Mouse (Mus musculus) forebrain, embryonic 15.5 days (tissue): ENCODE data around the gene Slc8a1. TPM values are rescaled to one million over a fixed set of nuclear protein-coding genes. Genes with fewer than 3 reads are reported as not detected.

Source experiments
- ATAC-seq: fragments of 200-750 bp; cut with Nextera tagmentation; replicated peaks from 2 replicates; pipeline ENCODE4 v1.8.0; 2017; ENCODE audit warnings: mild to moderate bottlenecking, moderate TSS enrichment, moderate library complexity
- H3K27ac ChIP-seq: fragments of 300-500 bp; sonication (generic); replicated peaks from 2 replicates; pipeline ENCODE4 v1.5.1; 2015; ENCODE audit warnings: mild to moderate bottlenecking, inconsistent platforms
- H3K27me3 ChIP-seq: fragments of 300-500 bp; sonication (generic); 2 replicates; pipeline ENCODE4 v1.6.1; 2015; ENCODE audit warnings: inconsistent platforms
- H3K36me3 ChIP-seq: fragments of 300-500 bp; sonication (generic); 2 replicates; pipeline ENCODE4 v1.6.1; 2015; ENCODE audit warnings: mild to moderate bottlenecking, inconsistent platforms
- H3K4me1 ChIP-seq: fragments of 300-500 bp; sonication (generic); 2 replicates; pipeline ENCODE4 v1.6.1; 2015; ENCODE audit warnings: inconsistent platforms
- H3K4me2 ChIP-seq: fragments of 300-500 bp; sonication (generic); replicated peaks from 2 replicates; pipeline ENCODE4 v1.6.1; 2015; ENCODE audit warnings: mild to moderate bottlenecking, inconsistent platforms
- H3K4me3 ChIP-seq: fragments of 300-500 bp; sonication (generic); 2 replicates; pipeline ENCODE4 v1.5.1; 2015; ENCODE audit warnings: mild to moderate bottlenecking, inconsistent platforms
- H3K9ac ChIP-seq: fragments of 300-500 bp; sonication (generic); replicated peaks from 2 replicates; pipeline ENCODE4 v1.6.1; 2015; ENCODE audit warnings: mild to moderate bottlenecking, inconsistent platforms
- H3K9me3 ChIP-seq: fragments of 300-500 bp; sonication (generic); 2 replicates; pipeline ENCODE4 v1.6.1; 2016; ENCODE audit warnings: inconsistent platforms
- WGBS: fragments of 180-500 bp; shearing (Covaris S2); methylation state at CpG from one replicate; pipeline ENCODE4 v1.1.7; 2015; ENCODE audit warnings: mixed read lengths; 5-methylcytosine and 5-hydroxymethylcytosine counted together
- polyA plus RNA-seq: library from polyadenylated mRNA; unstranded; fragments of >200 nt; fragmentation: Nextera tagmentation; extraction: Ambion mirVana; gene quantifications from 2 replicates; pipeline ENCODE4 v1.2.1, GENCODE M21; 2015

Slc8a1 gene
- polyA plus RNA-seq, 1 experiment from 2014 or later: 18.4 TPM

GRCm38 (mm10) chr17:81550864-81551263, 187.3 kb downstream of the Slc8a1 start:
- H3K9ac ChIP-seq: no peak overlapping the region
- no peaks in the 10 kb centered on the region for H3K4me1 ChIP-seq
- H3K27me3 ChIP-seq: no peaks in the 10 kb centered on the region
- WGBS: 87% methylated on average over 3 of the region's 3 CpGs
- no peaks in the 10 kb centered on the region for H3K36me3 ChIP-seq
- no peak overlapping the region for H3K27ac ChIP-seq
- no peak overlapping the region for H3K4me2 ChIP-seq
- no peak for ATAC-seq
- H3K9me3 ChIP-seq: no peaks in the 10 kb centered on the region
- H3K4me3 ChIP-seq: no peak overlapping the region

- no peaks in the 10 kb centered on the region for H3K4me1 ChIP-seq
- H3K4me3 ChIP-seq: no peak overlapping the region
- WGBS: 80% methylated on average over 4 of the region's 4 CpGs
- no peaks in the 10 kb centered on the region for H3K36me3 ChIP-seq
- no peak for ATAC-seq
- no peak overlapping the region for H3K27ac ChIP-seq
- no peaks in the 10 kb centered on the region for H3K9me3 ChIP-seq
- no peak overlapping the region for H3K9ac ChIP-seq
- no peaks in the 10 kb centered on the region for H3K27me3 ChIP-seq
- H3K4me2 ChIP-seq: no peak overlapping the region
Measured at GRCm38 (mm10) chr17:81548016-81548415, 190.2 kb downstream of the Slc8a1 start.

- 47% methylated on average over 6 of the region's 6 CpGs for WGBS
- ATAC-seq: no peak
- H3K9me3 ChIP-seq: no peaks in the 10 kb centered on the region
- H3K4me2 ChIP-seq: no peak overlapping the region
- H3K9ac ChIP-seq: no peak overlapping the region
- no peaks in the 10 kb centered on the region for H3K36me3 ChIP-seq
- H3K4me3 ChIP-seq: no peak overlapping the region
- H3K4me1 ChIP-seq: no peaks in the 10 kb centered on the region
- no peaks in the 10 kb centered on the region for H3K27me3 ChIP-seq
- no peak overlapping the region for H3K27ac ChIP-seq
Measured at GRCm38 (mm10) chr17:81546525-81546924, 191.7 kb downstream of the Slc8a1 start.

- Histone ChIP-seq H3K4me2 (no peak overlapping the region), H3K27me3 (no peaks in the 10 kb centered on the region), H3K36me3 (no peaks in the 10 kb centered on the region), H3K4me3 (no peak overlapping the region), H3K9me3 (no peaks in the 10 kb centered on the region), H3K9ac (no peak overlapping the region), H3K4me1 (no peaks in the 10 kb centered on the region), H3K27ac (no peak overlapping the region)
- WGBS: 77% methylated on average over 5 of the region's 5 CpGs
- ATAC-seq: no peak
Measured at GRCm38 (mm10) chr17:81546012-81546411, 192.2 kb downstream of the Slc8a1 start.

GRCm38 (mm10) chr17:81544926-81545325, 193.3 kb downstream of the Slc8a1 start:
- Histone ChIP-seq H3K27me3 (no peaks in the 10 kb centered on the region), H3K27ac (no peak overlapping the region), H3K4me3 (no peak overlapping the region), H3K9me3 (no peaks in the 10 kb centered on the region), H3K4me2 (no peak overlapping the region), H3K9ac (no peak overlapping the region), H3K36me3 (no peaks in the 10 kb centered on the region), H3K4me1 (no peaks in the 10 kb centered on the region)
- ATAC-seq: no peak
- WGBS: 83% methylated on average over 3 of the region's 3 CpGs

GRCm38 (mm10) chr17:81542313-81543185, 195.6 kb downstream of the Slc8a1 start:
- Histone ChIP-seq H3K4me3 (no peak overlapping the region), H3K9ac (no peak overlapping the region), H3K27ac (no peak overlapping the region), H3K9me3 (no peaks in the 10 kb centered on the region), H3K4me1 (no peaks in the 10 kb centered on the region), H3K36me3 (no peaks in the 10 kb centered on the region), H3K4me2 (no peak overlapping the region), H3K27me3 (no peaks in the 10 kb centered on the region)
- ATAC-seq: peak; percentile 53; the same call in 1 of the 2 replicates
- 68% methylated on average over 12 of the region's 12 CpGs for WGBS

GRCm38 (mm10) chr17:81538163-81539160, 199.7 kb downstream of the Slc8a1 start:
- Histone ChIP-seq H3K4me2 (no peak overlapping the region), H3K36me3 (no peaks in the 10 kb centered on the region), H3K4me3 (no peak overlapping the region), H3K9ac (no peak overlapping the region), H3K4me1 (no peaks in the 10 kb centered on the region), H3K27me3 (no peaks in the 10 kb centered on the region), H3K9me3 (no peaks in the 10 kb centered on the region), H3K27ac (no peak overlapping the region)
- ATAC-seq: no peak
- 73% methylated on average over 9 of the region's 9 CpGs for WGBS

GRCm38 (mm10) chr17:81536093-81536492, 202.1 kb downstream of the Slc8a1 start:
- ATAC-seq: no peak
- no peaks in the 10 kb centered on the region for H3K9me3 ChIP-seq
- no peaks in the 10 kb centered on the region for H3K4me1 ChIP-seq
- no peak overlapping the region for H3K27ac ChIP-seq
- H3K4me2 ChIP-seq: no peak overlapping the region
- H3K4me3 ChIP-seq: no peak overlapping the region
- H3K36me3 ChIP-seq: no peaks in the 10 kb centered on the region
- H3K9ac ChIP-seq: no peak overlapping the region
- H3K27me3 ChIP-seq: no peaks in the 10 kb centered on the region
- 94% methylated on average over 3 of the region's 3 CpGs for WGBS

- 69% methylated on average over 2 of the region's 2 CpGs for WGBS
- no peak for ATAC-seq
- H3K4me1 ChIP-seq: no peaks in the 10 kb centered on the region
- no peaks in the 10 kb centered on the region for H3K36me3 ChIP-seq
- peak overlapping the region; percentile 20; the same call in 1 of the 2 replicates for H3K27ac ChIP-seq
- no peaks in the 10 kb centered on the region for H3K27me3 ChIP-seq
- no peaks in the 10 kb centered on the region for H3K9me3 ChIP-seq
- H3K4me3 ChIP-seq: no peak overlapping the region
- H3K4me2 ChIP-seq: no peak overlapping the region
- no peak overlapping the region for H3K9ac ChIP-seq
Measured at GRCm38 (mm10) chr17:81529849-81530248, 208.3 kb downstream of the Slc8a1 start.

GRCm38 (mm10) chr17:81528940-81529339, 209.2 kb downstream of the Slc8a1 start:
- H3K9ac ChIP-seq: no peak overlapping the region
- H3K4me1 ChIP-seq: no peaks in the 10 kb centered on the region
- 0 out of 2 replicates have a peak overlapping the region, but pooled peaks have one; percentile 20 for H3K27ac ChIP-seq
- no peaks in the 10 kb centered on the region for H3K9me3 ChIP-seq
- no peaks in the 10 kb centered on the region for H3K27me3 ChIP-seq
- no peak overlapping the region for H3K4me2 ChIP-seq
- ATAC-seq: no peak
- no peak overlapping the region for H3K4me3 ChIP-seq
- H3K36me3 ChIP-seq: no peaks in the 10 kb centered on the region
- 77% methylated on average over 4 of the region's 4 CpGs for WGBS

GRCm38 (mm10) chr17:81526463-81526862, 211.7 kb downstream of the Slc8a1 start:
- Histone ChIP-seq H3K27ac (no peak overlapping the region), H3K36me3 (no peaks in the 10 kb centered on the region), H3K4me3 (no peak overlapping the region), H3K4me1 (no peaks in the 10 kb centered on the region), H3K4me2 (no peak overlapping the region), H3K9me3 (no peaks in the 10 kb centered on the region), H3K9ac (no peak overlapping the region), H3K27me3 (no peaks in the 10 kb centered on the region)
- 90% methylated on average over 3 of the region's 3 CpGs for WGBS
- no peak for ATAC-seq

GRCm38 (mm10) chr17:81524826-81525225, 213.4 kb downstream of the Slc8a1 start:
- H3K27me3 ChIP-seq: no peaks in the 10 kb centered on the region
- H3K4me2 ChIP-seq: no peak overlapping the region
- no peaks in the 10 kb centered on the region for H3K9me3 ChIP-seq
- no peaks in the 10 kb centered on the region for H3K4me1 ChIP-seq
- no peaks in the 10 kb centered on the region for H3K36me3 ChIP-seq
- WGBS: 85% methylated on average over 6 of the region's 6 CpGs
- H3K4me3 ChIP-seq: no peak overlapping the region
- H3K9ac ChIP-seq: no peak overlapping the region
- ATAC-seq: no peak
- no peak overlapping the region for H3K27ac ChIP-seq
